Mouse (Mus musculus): ENCODE results near the gene Retreg3.
"Not testable (repeated sequence)": the region's sequence is repeated elsewhere in the genome, so short reads cannot be mapped to it uniquely, and the experiment has no call there.

DNA sequence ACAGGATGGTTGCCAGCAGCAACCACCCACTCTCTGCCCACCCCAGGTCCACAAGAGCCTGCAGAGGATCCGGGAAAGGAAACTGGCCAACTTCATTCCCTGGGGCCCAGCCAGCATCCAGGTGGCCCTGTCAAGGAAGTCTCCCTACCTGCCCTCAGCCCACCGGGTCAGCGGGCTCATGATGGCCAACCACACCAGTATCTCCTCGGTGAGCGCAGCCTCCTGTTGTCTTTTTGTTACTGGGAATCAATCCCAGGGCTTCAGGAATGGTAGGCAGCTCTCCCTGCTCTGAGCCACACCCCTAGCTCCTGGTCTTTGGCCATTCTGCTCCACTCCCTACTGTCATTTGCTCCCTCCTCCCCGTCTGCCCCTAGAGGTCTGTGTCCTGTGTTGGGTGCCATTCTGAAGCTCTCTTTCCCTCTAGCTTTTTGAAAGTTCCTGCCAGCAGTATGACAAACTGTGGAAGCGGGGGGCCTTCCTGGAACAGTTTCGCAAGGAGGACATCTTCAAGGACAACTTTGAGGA lies 41.4 kb upstream of the Retreg3 start:
- TF ChIP-seq POLR2A (IDR thresholded peaks at IDR 0.05; ENCODE audit: extremely low read depth, insufficient read depth, low read length); CTCF (IDR thresholded peaks at IDR 0.05; ENCODE audit: low read depth, low read length): not testable (repeated sequence)
